Mouse (Mus musculus): ENCODE results near the gene Pcnx2.
A peak's percentile ranks its signal among the peaks of the same experiment; 100 is the strongest.

The Pcnx2 gene

DNA sequence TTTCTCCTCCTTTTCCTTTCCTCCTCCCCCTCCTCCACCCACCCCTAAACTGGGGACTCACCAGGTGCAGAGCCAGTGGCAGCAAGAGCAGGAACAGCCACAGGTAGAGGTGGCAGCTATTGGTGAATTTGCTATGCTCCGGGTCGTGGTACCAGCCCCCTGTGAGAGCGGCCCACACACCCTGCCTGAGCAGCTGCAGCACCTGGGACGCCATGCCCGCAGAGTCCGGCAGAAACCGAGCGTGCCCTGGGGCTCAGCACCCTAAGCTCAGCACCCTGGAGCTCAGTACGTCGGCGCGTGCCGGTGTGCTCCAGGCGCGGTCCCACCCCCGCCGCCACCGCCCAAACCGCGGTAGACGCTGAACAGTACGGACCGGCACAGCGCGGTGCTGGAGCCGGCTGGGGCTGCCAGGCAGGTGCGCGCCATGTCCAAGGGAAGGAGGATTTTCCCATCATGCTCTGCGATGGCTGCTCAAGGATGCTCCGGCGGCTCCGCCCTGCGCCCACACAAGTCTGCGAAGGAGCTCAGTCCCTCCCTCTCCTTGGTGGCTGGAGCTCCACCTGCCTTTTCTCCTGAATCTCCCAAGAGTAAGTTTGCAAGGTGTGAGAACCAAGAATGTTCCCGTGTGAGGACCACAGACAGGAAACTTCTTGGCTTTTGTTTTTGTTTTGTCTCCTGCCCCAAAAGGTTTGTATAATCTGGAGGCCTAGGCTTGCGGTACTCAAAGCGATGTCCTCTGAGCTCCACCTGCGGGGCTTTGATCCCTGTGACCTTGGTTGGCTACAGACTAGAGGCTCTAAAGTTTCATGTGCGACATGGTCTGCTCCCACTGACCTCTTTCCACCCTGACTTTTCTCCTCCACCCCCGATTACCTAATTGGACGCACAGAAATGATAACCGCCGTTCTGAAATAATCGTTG, at the start of gene Pcnx2:
Gene Pcnx2, minus strand, starts transcription at position 450 of the 921 bp plus-strand sequence.
- no peaks in the 10 kb centered on the region for H3K27me3 ChIP-seq (ENCODE audit: control insufficient read depth, insufficient read depth, low read length, poor library complexity, severe bottlenecking)
- DNase-seq (ENCODE audit: low read depth, low spot score), result no peak
- no peaks in the 10 kb centered on the region for H3K36me3 ChIP-seq (ENCODE audit: control insufficient read depth, insufficient read depth, low read length, poor library complexity, severe bottlenecking)

DNA sequence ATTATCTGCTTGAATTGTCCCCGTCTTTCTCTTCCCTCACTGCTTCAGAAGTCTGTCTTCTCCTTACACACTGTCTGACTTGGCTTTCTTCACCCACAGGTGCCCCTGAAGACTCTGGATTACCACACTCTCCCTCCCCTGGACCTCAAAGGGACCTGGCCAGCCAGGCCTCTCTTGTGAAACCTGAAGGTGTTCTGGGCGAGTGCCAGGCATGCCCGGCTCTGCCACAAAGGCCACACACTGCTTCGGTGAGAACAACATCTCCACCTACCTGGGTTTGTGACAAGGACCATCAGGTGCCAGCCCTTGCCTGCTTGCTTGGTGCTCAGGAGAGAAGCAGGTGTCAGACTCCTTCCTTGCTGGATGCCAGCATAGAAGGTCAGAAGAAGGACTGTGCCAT, 46.4 kb upstream of the Pcnx2 start:
- Histone ChIP-seq H3K36me3 (ENCODE audit: control insufficient read depth, insufficient read depth, low read length, poor library complexity, severe bottlenecking) (no peaks in the 10 kb centered on the region), H3K27me3 (ENCODE audit: control insufficient read depth, insufficient read depth, low read length, poor library complexity, severe bottlenecking) (no peaks in the 10 kb centered on the region)
- DNase-seq (ENCODE audit: low read depth, low spot score), result no peak

DNA sequence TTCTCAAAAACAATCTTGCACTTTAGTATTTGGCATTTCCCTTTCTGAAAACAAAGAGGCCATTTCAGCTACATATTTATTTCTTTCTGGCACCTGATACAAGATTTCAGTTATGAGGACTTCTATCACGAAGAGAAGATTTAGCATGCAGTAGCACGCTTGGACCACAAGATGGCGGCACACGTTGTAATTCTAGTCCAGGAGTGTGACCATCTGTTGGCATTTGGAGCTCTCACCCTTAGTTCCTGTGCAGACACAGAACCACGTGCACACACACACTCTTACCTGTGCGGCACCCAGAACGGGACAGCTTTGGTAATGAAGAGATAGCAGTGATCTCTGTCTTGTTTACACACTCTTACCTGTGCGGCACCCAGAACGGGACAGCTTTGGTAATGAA, 37.5 kb upstream of the Pcnx2 start:
- Histone ChIP-seq H3K27me3 (ENCODE audit: control insufficient read depth, insufficient read depth, low read length, poor library complexity, severe bottlenecking) (no peaks in the 10 kb centered on the region), H3K36me3 (ENCODE audit: control insufficient read depth, insufficient read depth, low read length, poor library complexity, severe bottlenecking) (no peaks in the 10 kb centered on the region)
- peak; percentile 63 for DNase-seq (ENCODE audit: low read depth, low spot score)

DNA sequence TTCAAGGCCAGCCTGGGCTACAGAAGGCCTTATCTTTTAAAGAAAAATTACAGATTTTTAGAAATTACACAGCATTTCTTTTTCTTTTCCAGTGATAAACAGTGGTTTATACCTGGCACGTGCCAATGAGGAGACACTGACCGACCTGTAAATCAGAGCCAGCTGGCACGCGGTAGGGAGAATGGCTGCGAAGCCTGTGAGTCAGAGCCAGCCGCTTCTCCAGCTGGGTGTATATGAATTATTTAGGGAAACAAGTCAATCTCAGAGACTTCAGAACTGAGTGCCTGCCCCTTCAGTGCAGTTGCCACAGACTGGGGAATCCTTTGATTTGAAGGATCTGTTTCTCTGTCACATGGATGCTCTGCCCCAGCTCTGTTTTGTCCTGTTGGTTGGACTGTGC, 33.7 kb upstream of the Pcnx2 start:
- Histone ChIP-seq H3K36me3 (ENCODE audit: control insufficient read depth, insufficient read depth, low read length, poor library complexity, severe bottlenecking) (no peaks in the 10 kb centered on the region), H3K27me3 (ENCODE audit: control insufficient read depth, insufficient read depth, low read length, poor library complexity, severe bottlenecking) (no peaks in the 10 kb centered on the region)
- DNase-seq (ENCODE audit: low read depth, low spot score), result no peak

DNA sequence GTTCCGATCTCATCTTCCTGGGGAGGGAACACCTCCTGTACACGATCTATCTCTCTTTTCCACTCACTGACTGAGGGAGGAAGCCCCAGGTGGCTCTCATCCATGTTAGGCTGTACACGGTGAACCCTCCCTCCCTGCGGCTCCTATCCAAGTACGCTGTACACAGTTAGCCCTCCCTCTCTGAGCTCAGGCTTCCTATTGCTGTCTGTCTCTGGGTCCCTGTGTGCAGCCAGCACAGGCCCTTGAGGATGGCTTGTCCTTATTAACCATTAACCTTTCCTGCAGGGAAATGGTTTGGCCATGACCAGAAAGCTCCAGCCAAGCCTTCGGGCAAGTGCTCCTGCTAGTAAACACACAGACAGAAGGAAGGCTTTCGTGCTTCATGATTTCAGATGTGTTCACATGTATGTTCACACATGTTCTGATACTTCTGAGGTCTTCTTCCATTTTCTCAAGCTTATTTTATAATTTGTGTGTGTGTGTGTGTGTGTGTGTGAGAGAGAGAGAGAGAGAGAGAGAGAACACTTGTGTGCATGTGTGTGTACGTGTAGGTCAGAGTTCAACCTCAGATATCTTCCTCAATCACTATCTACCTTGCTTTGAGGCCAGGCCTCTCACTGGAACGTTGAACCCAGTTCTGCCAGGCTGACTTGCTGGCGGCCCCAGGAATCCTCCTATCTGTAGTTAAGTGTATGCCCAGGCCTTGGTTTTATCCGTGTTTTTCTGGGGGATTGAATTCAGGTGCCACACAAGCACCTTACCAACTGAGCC, 32.3 kb upstream of the Pcnx2 start:
- DNase-seq (ENCODE audit: low read depth, low spot score), result no peak

DNA sequence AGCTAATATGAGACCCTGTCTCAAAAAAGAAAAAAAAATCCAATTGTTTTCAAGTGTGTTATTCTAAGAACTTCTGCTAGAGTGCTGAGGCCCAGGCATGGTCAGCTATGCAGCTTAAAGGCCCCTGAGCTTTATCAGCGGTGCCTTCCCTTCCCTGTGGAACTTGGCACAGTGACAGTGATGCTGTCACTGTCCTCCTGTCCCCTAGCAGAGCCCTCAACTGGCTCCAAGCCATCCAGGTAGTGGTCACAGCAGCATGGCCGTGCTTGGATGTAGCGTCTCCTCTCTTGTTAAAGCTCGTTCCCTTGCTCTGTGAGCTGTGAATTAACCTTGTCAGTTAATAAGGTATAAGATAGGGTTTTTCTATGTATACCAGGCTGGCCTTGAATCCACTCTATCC, 28.5 kb upstream of the Pcnx2 start:
- no peak for DNase-seq (ENCODE audit: low read depth, low spot score)
- H3K27me3 ChIP-seq (ENCODE audit: control insufficient read depth, insufficient read depth, low read length, poor library complexity, severe bottlenecking), result no peaks in the 10 kb centered on the region
- no peaks in the 10 kb centered on the region for H3K36me3 ChIP-seq (ENCODE audit: control insufficient read depth, insufficient read depth, low read length, poor library complexity, severe bottlenecking)

More for the DNA sequence above, 32.3 kb upstream of the Pcnx2 start:
- Histone ChIP-seq H3K27me3 (ENCODE audit: control insufficient read depth, insufficient read depth, low read length, poor library complexity, severe bottlenecking) (no peaks in the 10 kb centered on the region), H3K36me3 (ENCODE audit: control insufficient read depth, insufficient read depth, low read length, poor library complexity, severe bottlenecking) (no peaks in the 10 kb centered on the region)

DNA sequence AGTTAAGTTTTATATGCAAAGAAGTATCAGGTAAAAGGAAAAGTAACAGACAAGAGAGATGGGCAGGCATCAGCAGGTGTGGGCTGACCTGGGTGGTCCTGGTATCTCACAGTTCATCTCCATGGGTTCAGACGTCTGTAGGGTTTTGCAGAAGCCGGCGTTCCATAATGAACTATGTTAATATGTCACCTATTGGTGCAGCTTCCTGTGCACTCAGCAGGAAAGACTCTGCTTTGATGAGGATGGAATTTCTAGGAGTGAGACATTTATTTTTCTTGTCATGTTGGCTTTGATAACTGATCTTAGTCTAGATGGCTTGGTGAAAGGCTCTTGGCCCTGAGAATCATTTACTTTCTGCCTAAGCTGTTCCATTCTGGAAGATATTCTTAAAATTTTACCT, 24.2 kb upstream of the Pcnx2 start:
- DNase-seq (ENCODE audit: low read depth, low spot score), result no peak
- Histone ChIP-seq H3K27me3 (ENCODE audit: control insufficient read depth, insufficient read depth, low read length, poor library complexity, severe bottlenecking) (no peaks in the 10 kb centered on the region), H3K36me3 (ENCODE audit: control insufficient read depth, insufficient read depth, low read length, poor library complexity, severe bottlenecking) (no peaks in the 10 kb centered on the region)

DNA sequence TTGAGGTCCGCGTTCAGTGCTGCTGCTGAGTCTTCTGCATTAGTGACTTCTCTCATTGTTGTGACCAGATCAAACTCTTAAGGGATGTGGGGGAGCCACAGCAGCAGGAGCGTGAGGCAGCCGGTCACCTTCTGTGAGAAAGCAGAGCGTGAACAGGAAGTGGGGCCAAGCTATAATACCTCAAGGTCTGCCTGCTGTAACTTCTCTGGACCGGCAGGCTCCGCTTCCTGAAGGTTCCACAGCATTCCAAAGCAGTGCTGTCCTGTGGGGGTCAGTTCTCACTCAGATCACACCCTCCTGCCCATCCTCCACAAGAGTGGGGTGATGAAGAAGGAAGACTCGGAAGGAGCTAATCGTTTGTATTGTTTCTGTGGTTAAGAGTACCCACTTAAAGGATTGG, 22.6 kb upstream of the Pcnx2 start:
- no peaks in the 10 kb centered on the region for H3K36me3 ChIP-seq (ENCODE audit: control insufficient read depth, insufficient read depth, low read length, poor library complexity, severe bottlenecking)
- DNase-seq (ENCODE audit: low read depth, low spot score), result no peak
- no peaks in the 10 kb centered on the region for H3K27me3 ChIP-seq (ENCODE audit: control insufficient read depth, insufficient read depth, low read length, poor library complexity, severe bottlenecking)

DNA sequence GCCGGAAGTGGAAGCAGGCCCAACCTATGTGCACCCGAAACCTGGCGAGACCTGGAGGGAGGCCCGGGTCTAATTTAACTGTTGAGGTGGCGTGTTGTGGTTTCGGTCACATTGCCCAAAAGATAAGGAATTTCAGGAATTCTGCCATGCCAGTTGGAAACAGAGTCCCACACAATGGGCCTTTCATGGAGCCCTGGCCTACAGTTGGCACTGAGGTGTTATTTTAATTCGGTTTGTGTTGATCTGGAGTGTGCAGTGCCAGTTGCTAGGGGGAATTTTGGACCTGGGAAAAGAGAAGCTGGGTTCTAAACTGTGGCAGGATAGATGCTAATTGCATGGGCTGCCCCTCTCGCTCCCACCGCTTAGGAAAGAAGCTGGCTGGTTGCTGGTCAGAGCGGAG, 22.2 kb upstream of the Pcnx2 start:
- no peaks in the 10 kb centered on the region for H3K27me3 ChIP-seq (ENCODE audit: control insufficient read depth, insufficient read depth, low read length, poor library complexity, severe bottlenecking)
- no peaks in the 10 kb centered on the region for H3K36me3 ChIP-seq (ENCODE audit: control insufficient read depth, insufficient read depth, low read length, poor library complexity, severe bottlenecking)
- no peak for DNase-seq (ENCODE audit: low read depth, low spot score)

DNA sequence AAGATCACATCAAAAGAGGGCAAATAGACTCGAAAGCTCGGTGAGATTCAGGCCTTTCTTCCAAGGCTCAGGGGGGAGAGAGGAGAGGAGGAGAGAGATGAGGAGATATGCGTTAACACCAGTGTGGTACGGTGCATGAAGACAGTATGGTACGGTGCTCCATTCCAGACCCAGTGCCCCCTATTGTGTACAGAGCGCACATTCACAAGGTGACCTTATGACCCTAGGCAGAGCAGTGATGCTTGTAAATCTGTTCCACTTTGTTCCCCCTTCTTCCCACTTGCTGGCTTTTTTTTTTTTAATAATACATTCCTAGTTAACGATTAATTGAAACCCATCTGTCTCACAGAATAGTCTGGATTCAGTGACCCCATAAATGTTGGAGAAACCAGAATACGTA, 21.4 kb upstream of the Pcnx2 start:
- no peaks in the 10 kb centered on the region for H3K27me3 ChIP-seq (ENCODE audit: control insufficient read depth, insufficient read depth, low read length, poor library complexity, severe bottlenecking)
- no peak for DNase-seq (ENCODE audit: low read depth, low spot score)
- H3K36me3 ChIP-seq (ENCODE audit: control insufficient read depth, insufficient read depth, low read length, poor library complexity, severe bottlenecking), result no peaks in the 10 kb centered on the region

DNA sequence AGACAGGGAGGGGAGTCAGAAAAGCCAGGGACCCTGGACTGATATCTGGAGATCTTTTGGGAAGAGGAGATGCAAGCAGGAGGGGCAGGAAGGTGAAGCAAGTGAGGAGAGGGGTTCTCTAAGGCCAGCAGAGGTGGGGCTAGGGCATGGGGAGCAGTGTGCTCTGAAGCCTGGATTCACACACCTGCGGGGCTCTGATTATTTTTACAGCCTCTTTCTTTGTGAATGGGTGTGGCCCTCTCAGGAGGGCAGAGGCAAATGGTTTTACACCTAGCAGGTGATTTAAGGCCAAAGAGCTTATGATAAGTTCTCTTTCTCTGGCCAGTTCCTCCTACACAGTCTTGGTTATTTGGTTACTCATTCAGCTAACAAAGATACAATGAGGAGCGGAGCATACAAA, 20.6 kb upstream of the Pcnx2 start:
- H3K27me3 ChIP-seq (ENCODE audit: control insufficient read depth, insufficient read depth, low read length, poor library complexity, severe bottlenecking), result no peaks in the 10 kb centered on the region
- DNase-seq (ENCODE audit: low read depth, low spot score), result no peak
- H3K36me3 ChIP-seq (ENCODE audit: control insufficient read depth, insufficient read depth, low read length, poor library complexity, severe bottlenecking), result no peaks in the 10 kb centered on the region

DNA sequence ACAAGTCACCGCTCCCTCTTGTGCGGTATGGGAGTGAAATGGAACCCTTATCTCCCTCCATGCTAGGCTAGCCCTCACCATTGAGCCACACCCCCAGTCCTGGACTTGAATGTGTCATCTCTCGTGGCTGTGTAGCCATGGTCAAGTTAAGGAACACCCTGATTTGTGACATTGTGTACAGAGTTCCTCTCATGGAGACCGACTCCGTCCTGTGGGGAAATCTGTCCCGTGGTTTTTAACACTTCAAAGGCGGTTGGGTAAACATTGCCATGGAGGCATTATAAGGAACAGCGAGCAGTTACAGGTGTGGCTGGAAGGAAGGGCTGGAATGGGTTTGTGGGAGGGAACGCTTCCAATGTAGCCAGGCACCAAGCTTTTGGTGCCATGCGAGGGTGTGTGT, 18.9 kb upstream of the Pcnx2 start:
- Histone ChIP-seq H3K27me3 (ENCODE audit: control insufficient read depth, insufficient read depth, low read length, poor library complexity, severe bottlenecking) (no peaks in the 10 kb centered on the region), H3K36me3 (ENCODE audit: control insufficient read depth, insufficient read depth, low read length, poor library complexity, severe bottlenecking) (no peaks in the 10 kb centered on the region)
- DNase-seq (ENCODE audit: low read depth, low spot score), result no peak

DNA sequence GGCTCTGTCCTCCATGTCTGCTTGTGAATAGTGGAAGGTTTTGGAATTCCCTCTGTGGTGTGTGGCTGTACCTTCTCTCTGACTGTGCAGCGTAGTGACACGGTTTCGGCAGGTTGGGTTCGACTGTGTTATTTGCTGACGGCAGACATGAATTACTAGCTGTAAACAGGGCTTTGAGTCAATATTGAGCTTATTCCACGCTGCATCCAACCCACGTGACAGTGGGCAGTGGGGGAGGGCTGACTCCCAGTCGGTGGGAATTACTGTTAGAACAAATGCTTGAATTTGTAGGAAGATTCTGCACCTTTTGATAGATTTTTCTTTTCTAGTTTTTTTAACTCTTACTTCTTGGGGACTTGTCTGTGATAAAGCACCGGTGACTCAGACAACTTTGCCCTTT, 16.3 kb upstream of the Pcnx2 start:
- DNase-seq (ENCODE audit: low read depth, low spot score), result no peak
- H3K27me3 ChIP-seq (ENCODE audit: control insufficient read depth, insufficient read depth, low read length, poor library complexity, severe bottlenecking), result no peaks in the 10 kb centered on the region
- no peaks in the 10 kb centered on the region for H3K36me3 ChIP-seq (ENCODE audit: control insufficient read depth, insufficient read depth, low read length, poor library complexity, severe bottlenecking)

DNA sequence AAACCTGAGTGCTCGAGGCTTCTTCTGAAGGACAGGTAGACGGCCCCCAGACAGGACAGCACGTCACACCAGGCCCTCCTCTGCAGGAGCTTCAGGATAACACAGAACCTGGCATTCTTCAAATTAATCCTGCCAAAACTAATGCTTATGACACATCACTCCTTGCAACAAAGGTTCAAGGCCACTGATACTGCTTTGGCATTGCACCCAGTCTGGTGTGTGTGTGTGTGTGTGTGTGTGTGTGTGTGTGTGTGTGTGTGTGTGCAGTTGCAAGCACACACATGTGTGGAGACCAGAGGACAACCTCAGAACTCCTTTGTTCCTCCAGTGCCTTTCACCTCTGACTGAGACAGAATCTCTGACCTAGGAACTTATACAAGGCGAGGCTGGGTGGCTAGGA, 15.1 kb upstream of the Pcnx2 start:
- H3K27me3 ChIP-seq (ENCODE audit: control insufficient read depth, insufficient read depth, low read length, poor library complexity, severe bottlenecking), result no peaks in the 10 kb centered on the region
- H3K36me3 ChIP-seq (ENCODE audit: control insufficient read depth, insufficient read depth, low read length, poor library complexity, severe bottlenecking), result no peaks in the 10 kb centered on the region
- DNase-seq (ENCODE audit: low read depth, low spot score), result no peak

DNA sequence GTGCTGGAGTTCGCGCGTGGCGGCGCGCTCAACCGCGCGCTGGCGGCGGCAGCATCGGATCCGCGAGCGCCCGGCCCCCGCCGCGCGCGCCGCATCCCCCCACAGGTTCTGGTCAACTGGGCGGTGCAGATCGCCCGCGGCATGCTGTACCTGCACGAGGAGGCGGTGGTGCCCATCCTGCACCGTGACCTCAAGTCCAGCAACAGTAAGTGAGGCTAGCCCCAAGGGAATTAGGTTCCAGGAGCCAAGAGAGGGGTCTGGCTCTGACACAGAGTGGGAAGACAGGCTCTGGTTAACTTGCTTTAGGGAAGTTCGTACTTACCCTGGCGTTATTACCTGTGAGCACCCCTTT, 13.1 kb upstream of the Pcnx2 start:
- no peak for DNase-seq (ENCODE audit: low read depth, low spot score)
- H3K36me3 ChIP-seq (ENCODE audit: control insufficient read depth, insufficient read depth, low read length, poor library complexity, severe bottlenecking), result no peaks in the 10 kb centered on the region
- no peaks in the 10 kb centered on the region for H3K27me3 ChIP-seq (ENCODE audit: control insufficient read depth, insufficient read depth, low read length, poor library complexity, severe bottlenecking)
